ENCODE assay signal across 21 mouse cellular contexts in the genomic region with DNA sequence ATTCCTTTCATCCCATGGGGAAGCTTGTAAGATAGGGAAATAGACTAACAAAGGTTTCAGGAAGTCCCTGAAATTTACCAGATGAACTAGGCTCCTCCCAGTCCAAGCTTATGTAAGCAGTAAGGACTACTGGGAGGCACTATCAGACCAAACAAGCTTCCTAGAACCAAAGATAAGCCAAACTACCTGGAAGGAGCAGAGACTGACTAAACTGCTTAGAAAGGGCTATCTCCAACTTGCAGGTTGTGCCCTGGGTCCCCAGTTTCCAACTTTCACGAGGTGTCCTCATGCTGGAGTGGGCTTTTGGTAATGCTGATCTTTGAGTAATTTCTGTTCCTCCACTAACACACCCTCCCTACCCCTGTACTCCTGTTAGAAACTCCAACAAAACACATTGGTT. TPM values are rescaled to one million over a fixed set of nuclear protein-coding genes. Genes with fewer than 3 reads are reported as not detected.
DNase-seq lines count a peak whose midpoint lies in the region; ATAC-seq and TF ChIP-seq lines count a peak whose summit lies in the region.
"Had no signal": no experiment of that assay in that cellular context is flagged by ENCODE, and none has a peak within 500 bp of the region (broad histone marks: within the 10 kb centered on the region; RNA-seq: fewer than 3 reads in every experiment).

No protein-coding gene starts in this region.

- H3K9ac ChIP-seq in intestine, embryonic 15.5 days: no peak overlapping the region
- H3K9ac ChIP-seq in liver, embryonic 13.5 days: no peak overlapping the region
- no peak overlapping the region for H3K9ac ChIP-seq in liver, postnatal 0 days (replicated peaks)
- H3K9ac ChIP-seq: embryonic facial prominence, embryonic 13.5 days; forebrain, embryonic 12.5 days; forebrain, postnatal 0 days; heart, embryonic 12.5 days; hindbrain, embryonic 12.5 days had no signal

- ATAC-seq in intestine, embryonic 15.5 days: no peak
- no peak for ATAC-seq in liver, embryonic 13.5 days (ENCODE audit: low read depth)
- ATAC-seq in liver, postnatal 0 days: no peak
- ATAC-seq: activated CD4-positive, CD25-positive, alpha-beta regulatory T cell, adult 4 months; forebrain, postnatal 0 days; hindbrain, embryonic 16.5 days had no signal

- peak overlapping the region; percentile 33; the same call in 1 of the 2 replicates for H3K27ac ChIP-seq in intestine, embryonic 15.5 days
- H3K27ac ChIP-seq in liver, embryonic 13.5 days: no peak overlapping the region
- no peak overlapping the region for H3K27ac ChIP-seq in liver, postnatal 0 days (ENCODE audit: low read depth)
- no peak overlapping the region for H3K27ac ChIP-seq in heart, embryonic 10.5 days
- H3K27ac ChIP-seq: embryonic facial prominence, embryonic 13.5 days; forebrain, embryonic 12.5 days; heart, adult 2 months; hindbrain, embryonic 12.5 days had no signal

- no peaks in the 10 kb centered on the region for H3K9me3 ChIP-seq in intestine, embryonic 15.5 days
- H3K9me3 ChIP-seq in liver, embryonic 13.5 days (replicated peaks): peaks cover 3% of the 10 kb centered on the region; the same call in 1 of the 2 replicates
- 0 out of 2 replicates have a peak, but pooled peaks cover 3% of the 10 kb centered on the region for H3K9me3 ChIP-seq in liver, postnatal 0 days (ENCODE audit: low read length)
- no peaks in the 10 kb centered on the region for H3K9me3 ChIP-seq in heart, embryonic 10.5 days
- H3K9me3 ChIP-seq: embryonic facial prominence, embryonic 13.5 days; forebrain, embryonic 12.5 days; heart, embryonic 12.5 days; hindbrain, embryonic 12.5 days had no signal

- peak; percentile 39; the same call in 1 of the 2 replicates for TF ChIP-seq EP300 in liver, postnatal 0 days (IDR thresholded peaks at IDR 0.05; ENCODE audit: low read depth)

- H3K4me3 ChIP-seq in intestine, embryonic 15.5 days (replicated peaks): no peak overlapping the region
- no peak overlapping the region for H3K4me3 ChIP-seq in liver, embryonic 13.5 days (replicated peaks)
- H3K4me3 ChIP-seq in liver, postnatal 0 days (ENCODE audit: low read depth, low read length): no peak overlapping the region
- H3K4me3 ChIP-seq in heart, embryonic 10.5 days: no peak overlapping the region
- H3K4me3 ChIP-seq: embryonic facial prominence, embryonic 13.5 days; forebrain, embryonic 12.5 days; heart, adult 2 months; heart, embryonic 12.5 days; hindbrain, embryonic 12.5 days had no signal

- H3K4me1 ChIP-seq in intestine, embryonic 15.5 days (replicated peaks): no peaks in the 10 kb centered on the region
- peaks cover 35% of the 10 kb centered on the region for H3K4me1 ChIP-seq in liver, embryonic 13.5 days (replicated peaks)
- peaks cover 10% of the 10 kb centered on the region for H3K4me1 ChIP-seq in liver, postnatal 0 days (ENCODE audit: insufficient read depth)
- peaks cover 20% of the 10 kb centered on the region for H3K4me1 ChIP-seq in heart, embryonic 10.5 days
- H3K4me1 ChIP-seq: hindbrain, embryonic 12.5 days had no signal

- H3K36me3 ChIP-seq in intestine, embryonic 15.5 days: no peaks in the 10 kb centered on the region
- H3K36me3 ChIP-seq in liver, embryonic 13.5 days: no peaks in the 10 kb centered on the region
- H3K36me3 ChIP-seq in liver, postnatal 0 days (replicated peaks; ENCODE audit: insufficient read depth, low read length): no peaks in the 10 kb centered on the region
- H3K36me3 ChIP-seq in heart, embryonic 10.5 days: no peaks in the 10 kb centered on the region
- H3K36me3 ChIP-seq: embryonic facial prominence, embryonic 13.5 days; forebrain, embryonic 12.5 days; heart, embryonic 12.5 days; hindbrain, embryonic 12.5 days had no signal

- peak; percentile 47 for DNase-seq in c-Kit-negative CD71-positive TER-119-positive erythroid progenitor cells, embryonic 14.5 days (ENCODE audit: low read depth, low spot score)
- DNase-seq in liver, embryonic 13.5 days: peak; percentile 31
- no peak for DNase-seq in liver, postnatal 0 days
- no peak for DNase-seq in heart, embryonic 10.5 days (ENCODE audit: low spot score)
- DNase-seq in kidney, adult 9 months: no peak
- DNase-seq in kidney, adult 18-20 months: no peak
- no peak for DNase-seq in heart, postnatal 36 days
- DNase-seq: adrenal gland, postnatal 25 days; cerebellum, adult 11-12 months; cerebellum, adult 9-10 months; cerebellum, postnatal 25 days; forebrain, postnatal 0 days; gastrocnemius, postnatal 14 days; heart, adult 2 months had no signal

- no peaks in the 10 kb centered on the region for H3K27me3 ChIP-seq in intestine, embryonic 15.5 days (replicated peaks)
- H3K27me3 ChIP-seq in liver, embryonic 13.5 days: no peaks in the 10 kb centered on the region
- H3K27me3 ChIP-seq in liver, postnatal 0 days (ENCODE audit: insufficient read depth, low read length): no peaks in the 10 kb centered on the region
- H3K27me3 ChIP-seq in heart, embryonic 10.5 days (ENCODE audit: insufficient read depth, poor library complexity, severe bottlenecking): no peaks in the 10 kb centered on the region
- H3K27me3 ChIP-seq: embryonic facial prominence, embryonic 13.5 days; heart, embryonic 12.5 days; hindbrain, embryonic 12.5 days had no signal

- WGBS in intestine, embryonic 15.5 days: 78% methylated on average over 1 of the region's 1 CpGs
- 29% methylated on average over 1 of the region's 1 CpGs for WGBS in liver, embryonic 13.5 days (ENCODE audit: insufficient replicate concordance)
- WGBS in liver, postnatal 0 days (ENCODE audit: insufficient replicate concordance): 52% methylated on average over 1 of the region's 1 CpGs
- 67% methylated on average over 1 of the region's 1 CpGs for WGBS in heart, embryonic 10.5 days

- intact Hi-C loops in heart, postnatal 36 days (cut with DNase I): no loop called here

- no peak overlapping the region for H3K4me2 ChIP-seq in intestine, embryonic 15.5 days (replicated peaks)
- H3K4me2 ChIP-seq in liver, embryonic 13.5 days: no peak overlapping the region
- H3K4me2 ChIP-seq in liver, postnatal 0 days (ENCODE audit: low read depth, low read length): no peak overlapping the region
- H3K4me2 ChIP-seq: embryonic facial prominence, embryonic 13.5 days; forebrain, embryonic 12.5 days; heart, embryonic 12.5 days; hindbrain, embryonic 12.5 days had no signal

- TF ChIP-seq CTCF in liver, postnatal 0 days (IDR thresholded peaks at IDR 0.05; ENCODE audit: low read depth): no peak

RNA-seq across cellular contexts. Expression of gene Foxn2, which starts 3.1 kb away (rescaled TPM):
- 16.2 and 16.4 TPM in 2 replicates for polyA plus RNA-seq in intestine, embryonic 15.5 days (2015; fragmentation: Nextera tagmentation; extraction: Ambion mirVana)
- 12.0 and 15.4 TPM in 2 replicates for polyA plus RNA-seq in liver, embryonic 13.5 days (2015; fragmentation: Nextera tagmentation; extraction: Ambion mirVana)
- polyA plus RNA-seq in liver, postnatal 0 days (2015; fragmentation: Nextera tagmentation; extraction: Ambion mirVana): 6.6 and 6.8 TPM in 2 replicates
- 12.7 and 13.5 TPM in 2 replicates for polyA plus RNA-seq in heart, embryonic 10.5 days (2016; fragmentation: Nextera tagmentation; extraction: Ambion mirVana)
- total RNA-seq in heart, postnatal 36 days (2021): 1 to 10 TPM; 8.7 to 9.9 TPM

Comparison
In these comparisons a context has a peak if more than half of its experiments do, and no peak if none do; other contexts are left out.
1. DNase-seq: peak in c-Kit-negative CD71-positive TER-119-positive erythroid progenitor cells, embryonic 14.5 days (single experiment) and liver, embryonic 13.5 days (single experiment); none in liver, postnatal 0 days (single experiment), heart, embryonic 10.5 days (single experiment), kidney, adult 9 months (single experiment), kidney, adult 18-20 months (single experiment) and heart, postnatal 36 days (0 of 2).